Mouse (Mus musculus) heart, adult 8-10 months (tissue): ENCODE measurements around the gene Ccdc71l. TPM values are rescaled to one million over a fixed set of nuclear protein-coding genes. Genes with fewer than 3 reads are reported as not detected.
A peak's percentile ranks its signal among the peaks of the same experiment; 100 is the strongest.

Experiments
- DNase-seq: peaks from one replicate; pipeline ENCODE4 v3.0.0; 2022; ENCODE audit warnings: low spot score
- total RNA-seq, 4 experiments: library from RNA; stranded (reverse); gene quantifications; 2 replicates each; pipeline ENCODE4 v1.2.4; 2022

The Ccdc71l gene
- 10 to 100 TPM in 3 of 4 experiments, 1 to 10 TPM in 1; 9.1 to 11.8 (median 11.3) TPM for total RNA-seq

DNA sequence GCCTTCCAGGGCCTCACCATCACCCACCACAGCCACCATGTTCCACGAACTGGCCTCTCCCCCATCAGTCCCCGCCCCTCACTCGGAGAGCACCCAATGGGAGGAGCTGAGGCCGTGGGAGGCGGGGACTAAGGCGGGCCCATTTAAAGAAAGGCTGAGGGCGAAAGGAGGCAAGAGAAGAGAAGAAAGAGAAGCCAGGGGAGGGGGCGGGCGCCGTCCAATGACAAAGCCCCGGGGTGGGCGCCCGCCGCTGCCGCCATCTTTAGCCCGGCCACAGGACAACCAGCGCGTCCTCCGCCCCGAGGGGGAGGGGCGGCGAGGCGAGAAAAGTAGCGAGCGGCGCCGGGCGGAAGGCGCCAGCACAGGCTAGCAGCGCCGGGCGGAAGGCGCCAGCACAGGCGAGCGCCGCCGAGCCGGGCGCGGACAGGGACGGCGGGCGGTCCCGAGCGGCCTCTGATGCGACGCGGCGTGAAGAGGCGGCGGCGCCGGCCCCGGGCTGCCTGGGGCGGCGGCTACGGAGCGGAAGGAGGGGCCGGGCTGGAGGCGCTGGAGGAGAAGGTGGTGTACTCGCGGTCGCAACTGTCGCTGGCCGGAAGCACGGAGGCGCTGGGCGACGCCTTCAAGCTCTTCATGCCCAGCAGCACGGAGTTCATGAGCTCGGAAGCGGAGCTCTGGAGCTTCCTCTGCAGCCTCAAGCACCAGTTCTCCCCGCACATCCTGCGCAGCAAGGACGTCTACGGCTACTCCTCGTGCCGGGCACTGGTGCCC, at the start of gene Ccdc71l:
Ccdc71l (plus strand) TSS at position 177 of the 768 bp plus-strand sequence.
- DNase-seq = peak; percentile 74

DNA sequence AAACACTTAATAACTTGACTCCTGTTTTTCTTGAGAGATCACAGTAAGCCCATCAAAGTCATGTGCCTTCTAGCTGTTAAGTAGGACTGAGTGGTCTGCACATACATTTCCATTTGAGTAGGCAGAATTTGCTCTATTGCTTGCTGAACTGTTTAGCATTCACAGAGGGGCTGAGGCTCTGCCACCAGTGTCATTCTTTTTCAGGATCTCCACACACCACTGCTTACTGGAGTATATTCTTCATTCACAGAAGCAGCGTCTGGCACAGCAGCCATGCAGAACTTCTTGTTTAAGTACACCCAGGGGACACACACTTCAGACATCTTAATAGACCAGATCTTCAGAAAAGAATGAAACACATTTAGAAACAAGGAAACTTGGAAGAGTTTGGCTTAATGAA, 39.4 kb upstream of the Ccdc71l start:
- DNase-seq = no peak

DNA sequence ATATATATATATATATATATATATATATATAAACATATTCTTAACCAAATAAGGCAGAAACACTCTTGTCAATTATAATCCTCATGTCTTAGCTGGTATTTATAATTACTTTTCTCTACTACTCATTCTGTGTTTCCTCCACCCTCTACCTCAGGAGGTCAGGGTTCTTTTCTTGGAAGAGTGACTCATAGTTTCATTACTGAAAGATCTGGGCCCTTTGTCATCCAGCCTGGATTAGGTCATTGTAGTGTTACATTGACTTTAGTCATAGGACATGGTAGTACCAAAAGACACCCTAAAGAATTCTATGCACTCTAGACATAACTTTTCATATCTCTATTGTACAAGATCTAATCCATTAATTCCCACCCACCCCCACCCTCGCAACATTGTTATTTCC, 35.0 kb upstream of the Ccdc71l start:
- DNase-seq = no peak

DNA sequence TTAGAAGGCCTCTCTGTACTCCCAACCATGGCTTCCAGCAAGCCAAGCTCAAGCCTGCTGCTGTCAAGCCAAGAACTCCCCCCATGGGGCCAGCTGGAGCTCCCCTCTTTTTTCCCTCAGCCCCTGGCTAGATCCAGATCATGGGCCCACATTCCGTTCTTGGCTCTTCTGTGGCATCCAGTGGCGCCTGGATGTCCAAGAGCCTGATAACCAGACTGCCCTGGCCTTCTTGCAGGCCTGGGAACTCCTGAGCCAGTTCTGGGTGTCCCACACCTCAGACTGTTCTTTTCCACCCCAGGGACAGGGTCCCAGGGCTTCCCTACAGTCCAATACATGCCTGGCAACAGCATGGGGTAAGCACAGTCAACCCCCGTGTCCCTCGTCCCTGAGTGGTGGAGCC, 32.4 kb upstream of the Ccdc71l start:
- DNase-seq = peak; percentile 24

DNA sequence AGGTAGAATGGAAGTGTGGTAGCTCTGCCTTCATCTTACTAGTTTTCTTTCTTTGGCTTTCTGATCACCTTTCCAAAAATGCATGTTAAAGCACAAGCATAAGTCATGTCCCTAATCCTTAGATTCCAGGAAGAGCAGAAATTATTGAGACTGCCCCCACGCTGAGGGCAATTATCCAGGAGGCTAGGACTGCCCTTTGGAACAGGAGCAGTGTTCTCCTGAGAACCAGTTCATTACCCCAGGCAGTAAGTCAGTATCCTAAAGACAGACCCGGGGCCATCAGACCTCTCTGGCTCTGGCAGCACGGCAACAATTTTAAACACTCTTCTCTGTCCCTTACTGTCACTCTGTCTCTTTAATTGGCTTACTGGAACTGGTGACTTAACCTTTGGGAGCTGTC, 30.0 kb upstream of the Ccdc71l start:
- DNase-seq = no peak

DNA sequence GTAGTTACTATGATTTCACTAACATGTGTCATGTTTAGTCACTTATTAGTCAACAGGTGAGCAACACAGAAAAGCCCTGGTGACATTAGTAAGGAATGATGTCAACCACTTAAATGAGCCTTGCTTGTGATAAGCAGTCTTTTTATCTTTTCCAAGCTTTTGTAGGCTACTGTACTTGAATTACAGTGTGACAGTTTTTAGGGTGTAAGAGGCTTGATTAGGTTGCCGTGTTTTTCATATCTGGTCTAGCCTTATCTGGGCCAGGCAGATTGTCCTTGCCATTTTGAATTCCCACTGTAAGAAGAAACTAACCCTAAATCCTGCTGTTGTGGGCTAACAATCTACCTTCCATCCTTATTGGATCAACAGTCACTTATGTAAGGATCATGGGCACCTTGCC, 26.6 kb upstream of the Ccdc71l start:
- DNase-seq = no peak

DNA sequence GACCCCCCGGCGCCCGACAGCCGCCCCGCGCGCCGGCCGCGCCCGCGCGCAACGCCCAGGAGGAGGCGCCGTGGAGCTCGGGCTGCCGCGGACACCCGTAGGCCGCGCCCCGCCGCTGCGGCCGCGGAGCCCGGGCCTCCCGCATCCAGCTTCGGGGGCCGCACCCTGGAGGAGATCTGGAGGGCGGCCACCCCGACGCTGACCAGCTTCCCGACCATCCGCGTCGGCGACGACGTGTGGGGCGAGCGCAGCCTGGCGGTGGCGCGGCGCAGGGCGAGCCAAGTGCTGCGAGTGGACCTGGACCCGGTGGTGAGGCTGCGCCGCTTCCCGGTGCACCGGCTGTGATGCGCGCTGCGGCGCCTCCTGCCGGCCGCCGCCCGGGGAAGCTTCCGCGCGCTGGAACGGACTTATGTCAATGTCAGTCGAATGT, 807 bp downstream of the Ccdc71l start:
- DNase-seq = peak; percentile 77

DNA sequence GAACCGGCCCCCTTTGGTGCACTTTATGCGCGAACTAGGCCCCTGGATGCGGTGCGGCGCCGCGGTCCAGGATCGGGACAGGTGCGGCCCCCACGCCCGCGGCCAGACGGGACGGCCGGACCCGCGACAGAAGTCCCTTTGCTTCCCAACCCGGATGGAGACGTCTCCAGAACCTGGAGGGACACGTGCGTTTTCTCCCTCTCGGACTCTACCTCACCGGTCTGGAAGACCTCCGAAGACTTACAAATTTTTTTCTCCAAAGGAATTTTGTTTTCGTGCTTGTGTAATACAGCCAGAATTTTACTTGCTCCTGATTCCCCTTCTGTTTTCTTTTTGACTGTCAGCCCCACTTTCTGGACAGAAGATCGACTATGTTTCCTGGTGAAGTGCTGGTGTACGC, 1.2 kb downstream of the Ccdc71l start:
- DNase-seq = no peak

DNA sequence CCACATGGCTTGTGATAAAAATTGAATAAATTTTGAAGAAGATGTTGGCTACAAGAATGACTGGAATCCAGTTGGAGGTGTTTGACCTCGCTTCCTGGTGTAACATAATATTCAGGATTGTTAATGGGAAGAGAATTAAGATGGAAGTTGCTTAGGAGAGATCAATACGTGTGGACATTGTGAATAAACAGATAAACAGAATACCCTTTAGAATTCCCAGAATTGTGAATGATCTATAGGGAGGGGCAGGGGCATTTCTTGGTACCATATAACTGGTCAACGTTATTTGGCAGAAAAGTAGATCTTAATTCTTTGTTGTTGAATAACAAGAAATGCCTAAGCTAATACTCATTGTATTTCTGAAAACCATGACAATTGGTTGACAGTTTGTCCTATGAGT, 2.0 kb downstream of the Ccdc71l start:
- no peak for DNase-seq

DNA sequence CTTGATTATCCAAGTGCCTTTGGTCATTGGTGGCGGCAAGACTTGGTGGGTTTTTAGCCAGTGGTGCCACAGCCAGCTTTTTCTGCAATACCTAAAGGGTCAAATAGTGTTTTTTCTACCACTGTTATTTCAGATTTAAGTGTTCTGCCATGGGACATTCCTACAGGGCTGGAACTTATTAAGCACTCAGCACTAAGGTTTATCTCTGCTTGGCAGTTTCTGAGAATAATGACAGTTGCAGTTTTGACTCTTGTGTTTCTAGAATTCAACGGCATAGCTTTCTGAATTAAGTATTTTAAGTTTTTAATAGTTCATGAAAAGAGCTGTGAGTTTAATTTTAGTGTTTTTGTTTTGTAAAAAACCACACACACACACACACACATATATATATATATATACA, 2.5 kb downstream of the Ccdc71l start:
- no peak for DNase-seq

DNA sequence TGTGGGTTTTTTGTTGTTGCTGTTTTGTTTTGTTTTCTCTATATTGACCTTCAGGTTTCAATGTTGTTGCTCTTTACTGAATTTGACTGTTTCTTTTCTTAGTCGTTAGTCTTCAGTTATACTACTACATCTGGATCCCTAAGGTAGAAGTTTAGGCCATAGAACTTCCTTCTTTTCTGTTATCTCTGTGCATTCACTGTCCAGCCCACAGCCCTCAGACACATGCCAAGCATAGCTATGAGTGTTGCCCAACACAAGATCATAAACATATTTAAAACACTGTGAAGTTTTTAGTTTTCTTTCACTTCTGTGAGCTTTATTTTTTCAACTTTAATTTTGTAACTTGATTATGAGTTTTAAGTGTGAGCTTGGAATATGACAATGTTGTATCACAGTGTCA, 41.0 kb downstream of the Ccdc71l start:
- no peak for DNase-seq

DNA sequence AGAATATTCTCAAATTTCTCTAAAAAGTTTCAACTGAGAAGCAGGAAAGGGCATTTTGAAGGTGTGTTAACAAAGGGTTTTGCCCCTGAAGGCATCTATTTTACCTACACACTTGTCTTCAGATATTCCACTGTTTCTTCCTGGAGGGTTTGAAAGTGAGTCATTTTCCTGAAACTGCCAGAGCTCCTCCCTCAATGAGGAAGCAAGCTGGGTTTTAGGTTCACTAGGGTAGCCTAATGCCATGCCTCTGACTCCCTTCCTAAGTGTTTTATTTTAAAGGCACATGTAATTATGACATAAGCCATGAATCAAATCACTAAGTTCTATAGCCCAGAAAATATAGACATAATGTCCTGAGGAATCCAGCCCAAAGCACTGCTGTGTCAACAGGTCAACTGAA, 49.3 kb downstream of the Ccdc71l start:
- DNase-seq = no peak

DNA sequence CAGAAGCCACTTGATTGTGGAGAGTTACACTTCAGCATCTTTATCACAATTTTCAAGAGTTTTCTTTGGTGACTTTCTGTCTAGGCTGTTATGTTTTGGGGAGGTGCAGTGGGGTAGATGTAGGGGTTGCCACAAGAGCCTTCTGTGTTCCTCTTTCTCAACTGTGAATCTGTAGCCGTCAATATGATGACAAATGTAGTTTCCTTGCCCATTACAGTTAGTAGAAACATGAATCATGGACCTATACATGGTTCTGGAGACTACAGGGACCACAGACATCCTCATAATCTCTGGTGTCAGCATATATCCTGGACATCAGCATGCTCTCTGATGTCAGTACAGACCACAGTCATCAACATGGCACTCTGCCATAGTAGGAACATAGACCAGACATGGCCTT, 52.5 kb downstream of the Ccdc71l start:
- no peak for DNase-seq

Other genes starting within 250 kb of the Ccdc71l start
- 1 to 10 TPM; 1.3 to 1.6 (median 1.5) TPM for gene Pik3cg, start 170.0 kb upstream of the Ccdc71l start, total RNA-seq